Mouse (Mus musculus) spleen, postnatal 10 days (tissue): ENCODE results near the gene Srsf7.
"Not testable (repeated sequence)": the region's sequence is repeated elsewhere in the genome, so short reads cannot be mapped to it uniquely, and the experiment has no call there.

Source experiments
- DNase-seq, 2 experiments: peaks; one replicate each; pipeline ENCODE4 v3.0.0; 2021 to 2022; ENCODE audit warnings: low spot score in 2 of 2

The Srsf7 gene

GRCm38 (mm10) chr17:80206671-80207581, at the start of gene Srsf7, which contains the start of gene Ttc39d:
TSS of gene Srsf7 (minus strand) at chr17:80207307.
TSS of gene Ttc39d (plus strand) at chr17:80207460.
- DNase-seq = peak; percentile 97 to 99

- no peak for DNase-seq
Measured at GRCm38 (mm10) chr17:80255208-80255607, 48.1 kb upstream of the Srsf7 start.

- DNase-seq = no peak
Measured at GRCm38 (mm10) chr17:80254421-80254820, 47.3 kb upstream of the Srsf7 start.

GRCm38 (mm10) chr17:80252757-80253525, 45.8 kb upstream of the Srsf7 start:
- DNase-seq = no peak

GRCm38 (mm10) chr17:80243116-80243515, 36.0 kb upstream of the Srsf7 start:
- DNase-seq = no peak

GRCm38 (mm10) chr17:80241594-80241993, 34.5 kb upstream of the Srsf7 start:
- no peak for DNase-seq

- no peak for DNase-seq
Measured at GRCm38 (mm10) chr17:80237475-80237874, 30.4 kb upstream of the Srsf7 start.

- DNase-seq = peak in 1 of 2 experiments; percentile 25
Measured at GRCm38 (mm10) chr17:80236805-80237204, 29.7 kb upstream of the Srsf7 start.

- no peak for DNase-seq
Measured at GRCm38 (mm10) chr17:80235477-80235876, 28.4 kb upstream of the Srsf7 start.

GRCm38 (mm10) chr17:80234376-80234775, 27.3 kb upstream of the Srsf7 start:
- no peak for DNase-seq

GRCm38 (mm10) chr17:80233844-80234243, 26.7 kb upstream of the Srsf7 start:
- no peak for DNase-seq

- DNase-seq = no peak
Measured at GRCm38 (mm10) chr17:80229396-80229795, 22.3 kb upstream of the Srsf7 start.

GRCm38 (mm10) chr17:80225142-80225541, 18.0 kb upstream of the Srsf7 start:
- not testable (repeated sequence) for DNase-seq

- peak; percentile 67 to 84 for DNase-seq
Measured at GRCm38 (mm10) chr17:80224326-80225116, 17.4 kb upstream of the Srsf7 start, which contains the start of gene Gemin6. TSS of gene Gemin6 (plus strand) at chr17:80224441.

- no peak for DNase-seq
Measured at GRCm38 (mm10) chr17:80223829-80224228, 16.7 kb upstream of the Srsf7 start.

GRCm38 (mm10) chr17:80221890-80222628, 15.0 kb upstream of the Srsf7 start:
- peak in 1 of 2 experiments; percentile 53 for DNase-seq

- no peak for DNase-seq
Measured at GRCm38 (mm10) chr17:80221202-80221601, 14.1 kb upstream of the Srsf7 start.

- no peak for DNase-seq
Measured at GRCm38 (mm10) chr17:80220131-80220530, 13.0 kb upstream of the Srsf7 start.

GRCm38 (mm10) chr17:80213998-80214397, 6.9 kb upstream of the Srsf7 start:
- not testable (repeated sequence) for DNase-seq

GRCm38 (mm10) chr17:80206301-80206670, 821 bp downstream of the Srsf7 start:
- DNase-seq = peak in 1 of 2 experiments; percentile 74

- no peak for DNase-seq
Measured at GRCm38 (mm10) chr17:80205657-80206056, 1.4 kb downstream of the Srsf7 start.
